8 mouse cellular contexts compared by ENCODE assay signal in genomic region chr1:177795421-177796192, GRCm38 (mm10). TPM values are rescaled to one million over a fixed set of nuclear protein-coding genes. Genes with fewer than 3 reads are reported as not detected.
DNase-seq lines count a peak whose midpoint lies in the region; ATAC-seq and TF ChIP-seq lines count a peak whose summit lies in the region.

No protein-coding gene starts in this region.

- H3K4me3 ChIP-seq in cerebellum, adult 2 months (replicated peaks; ENCODE audit: insufficient read depth, low read depth, low read length) = peak overlapping the region; percentile 81
- H3K4me3 ChIP-seq in heart, embryonic 12.5 days = peak overlapping the region; percentile 90
- H3K4me3 ChIP-seq in midbrain, embryonic 10.5 days = peak overlapping the region; percentile 92

- peak overlapping the region; percentile 94 for H3K9ac ChIP-seq in heart, embryonic 12.5 days

- intact Hi-C loops in left cerebral cortex, postnatal 10 days (cut with DNase I) = no loop called here

- no peaks in the 10 kb centered on the region for H3K36me3 ChIP-seq in heart, embryonic 12.5 days
- H3K36me3 ChIP-seq in midbrain, embryonic 10.5 days = peaks cover 3% of the 10 kb centered on the region; the same call in 1 of the 2 replicates

- peak; percentile 44 for ATAC-seq in heart, embryonic 12.5 days (ENCODE audit: insufficient number of reproducible peaks, low FRiP score)

- peak overlapping the region; percentile 14; the same call in 1 of the 2 replicates for H3K27ac ChIP-seq in cerebellum, adult 2 months (ENCODE audit: insufficient read depth, low read length)
- H3K27ac ChIP-seq in heart, embryonic 12.5 days (ENCODE audit: poor library complexity, severe bottlenecking) = peak overlapping the region; percentile 98
- peak overlapping the region; percentile 94 for H3K27ac ChIP-seq in midbrain, embryonic 10.5 days (replicated peaks)

- no peaks in the 10 kb centered on the region for H3K27me3 ChIP-seq in cerebellum, adult 2 months (ENCODE audit: control insufficient read depth, insufficient read depth, low read length)
- H3K27me3 ChIP-seq in heart, embryonic 12.5 days (replicated peaks) = no peaks in the 10 kb centered on the region
- H3K27me3 ChIP-seq in midbrain, embryonic 10.5 days (ENCODE audit: low read depth, poor library complexity, severe bottlenecking) = no peaks in the 10 kb centered on the region

- no peak for TF ChIP-seq CTCF in cerebellum, adult 2 months (IDR thresholded peaks at IDR 0.05; ENCODE audit: borderline replicate concordance, insufficient read depth, low read depth, low read length)

- WGBS in cerebellum, adult 2 months = 1% methylated on average over 41 of the region's 41 CpGs
- 0% methylated on average over 41 of the region's 41 CpGs for WGBS in heart, embryonic 12.5 days
- under 1% methylated on average over 41 of the region's 41 CpGs for WGBS in midbrain, embryonic 10.5 days

- H3K9me3 ChIP-seq in heart, embryonic 12.5 days (replicated peaks) = no peaks in the 10 kb centered on the region
- H3K9me3 ChIP-seq in midbrain, embryonic 10.5 days (replicated peaks) = 0 out of 2 replicates have a peak, but pooled peaks cover 2% of the 10 kb centered on the region

- DNase-seq in cerebellum, adult 2 months = no peak
- no peak for DNase-seq in cerebellum, adult 9-10 months
- peak; percentile 50 for DNase-seq in urinary bladder, postnatal 14 days (ENCODE audit: low spot score)
- no peak for DNase-seq in urinary bladder, postnatal 4 days (ENCODE audit: low spot score in 2 of 2)
- DNase-seq in left cerebral cortex, postnatal 10 days (ENCODE audit: extremely low spot score in 1 of 2, low spot score in 2 of 2) = peak; percentile 31 to 73
- DNase-seq in midbrain, embryonic 10.5 days (ENCODE audit: low spot score) = peak; percentile 77
- no peak for DNase-seq in Muller cell, postnatal 12 days (ENCODE audit: inconsistent ontology term)

- no peak for TF ChIP-seq POLR2A in cerebellum, adult 2 months (IDR thresholded peaks at IDR 0.05; ENCODE audit: borderline replicate concordance, insufficient read depth, low read length)

- no peaks in the 10 kb centered on the region; the same call in 1 of the 2 replicates for H3K4me1 ChIP-seq in cerebellum, adult 2 months (ENCODE audit: control insufficient read depth, insufficient read depth, low read length)
- peaks cover 13% of the 10 kb centered on the region for H3K4me1 ChIP-seq in heart, embryonic 12.5 days (replicated peaks)
- H3K4me1 ChIP-seq in midbrain, embryonic 10.5 days = peaks cover 36% of the 10 kb centered on the region

- peak overlapping the region; percentile 79 for H3K4me2 ChIP-seq in heart, embryonic 12.5 days

RNA-seq across cellular contexts. Expression of gene Adss, which starts 0.7 kb away (rescaled TPM):
- polyA plus RNA-seq in cerebellum, adult 2 months (2012; rRNA removed) = 45.6 and 48.1 TPM in 2 replicates
- polyA plus RNA-seq in heart, embryonic 12.5 days (2016; fragmentation: Nextera tagmentation; extraction: Ambion mirVana) = 30.6 and 30.8 TPM in 2 replicates
- total RNA-seq in left cerebral cortex, postnatal 10 days (2021) = 10 to 100 TPM; 94.1 to 95.3 TPM
- 49.1 and 55.7 TPM in 2 replicates for polyA plus RNA-seq in midbrain, embryonic 10.5 days (2016; fragmentation: Nextera tagmentation; extraction: Ambion mirVana)

Comparison
In these comparisons a context has a peak if more than half of its experiments do, and no peak if none do; other contexts are left out.
1. DNase-seq: peak in urinary bladder, postnatal 14 days (single experiment), left cerebral cortex, postnatal 10 days (2 of 2) and midbrain, embryonic 10.5 days (single experiment); none in cerebellum, adult 2 months (0 of 2), cerebellum, adult 9-10 months (single experiment), urinary bladder, postnatal 4 days (0 of 2) and Muller cell, postnatal 12 days (single experiment).
2. H3K27ac ChIP-seq: peak in every context shown above with its lines; median percentile 98 in heart, embryonic 12.5 days; 94 in midbrain, embryonic 10.5 days; 14 in cerebellum, adult 2 months.
3. Peak in every context shown above with its lines, with median percentiles within 50 percentile points of each other: H3K4me3 ChIP-seq.